Mouse (Mus musculus): Measurements from ENCODE around the gene Ciita. TPM values are rescaled to one million over a fixed set of nuclear protein-coding genes. Genes with fewer than 3 reads are reported as not detected.

Gene Ciita
- polyA plus RNA-seq, 1 experiment: 3.0 TPM

DNA sequence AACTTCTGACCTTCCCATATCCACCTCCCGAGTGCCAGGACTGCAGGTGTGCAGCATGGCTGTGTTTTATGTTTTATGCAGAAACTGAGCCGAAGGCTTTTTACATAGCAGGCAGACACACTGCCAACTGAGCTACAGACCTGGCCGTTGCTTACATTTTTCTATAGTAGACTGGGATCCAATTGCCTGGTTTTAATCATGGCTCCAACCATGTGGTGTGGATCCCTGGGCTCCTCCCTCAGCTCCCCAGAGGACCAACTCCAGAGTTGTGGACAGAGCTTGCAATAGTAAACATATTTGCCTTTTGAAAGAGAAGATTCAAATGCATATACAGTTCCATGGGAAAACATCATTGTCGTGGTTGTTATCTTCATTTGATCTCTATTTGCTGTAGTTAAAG is 71.7 kb downstream of the Ciita start:
- DNase-seq (ENCODE audit: low spot score): no peak

DNA sequence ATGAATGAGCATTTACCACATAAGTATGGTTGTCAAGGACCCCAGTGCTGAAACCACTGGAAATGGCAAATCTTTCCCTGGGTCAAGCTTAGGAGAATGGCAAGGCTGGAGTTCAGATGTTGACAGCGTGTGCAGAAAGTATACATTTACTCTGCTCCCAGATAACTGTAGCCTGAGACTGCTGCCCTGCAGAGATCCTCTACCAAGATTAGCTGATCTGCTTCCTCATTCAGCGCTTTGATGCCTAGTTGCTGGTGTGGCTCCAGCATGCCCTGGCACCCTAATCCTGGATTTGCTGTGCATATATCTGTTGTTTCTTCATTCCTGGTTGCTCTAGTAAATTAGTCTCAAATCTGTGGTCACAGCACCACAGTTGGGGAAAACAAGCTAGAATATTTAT is 74.0 kb downstream of the Ciita start:
- DNase-seq (ENCODE audit: low spot score): no peak

- no peak for DNase-seq (ENCODE audit: low spot score)
Measured at GRCm38 (mm10) chr16:10559991-10560390, 80.1 kb downstream of the Ciita start.

GRCm38 (mm10) chr16:10565278-10565885 is 85.5 kb downstream of the Ciita start:
- no peak for DNase-seq (ENCODE audit: low spot score)

DNA sequence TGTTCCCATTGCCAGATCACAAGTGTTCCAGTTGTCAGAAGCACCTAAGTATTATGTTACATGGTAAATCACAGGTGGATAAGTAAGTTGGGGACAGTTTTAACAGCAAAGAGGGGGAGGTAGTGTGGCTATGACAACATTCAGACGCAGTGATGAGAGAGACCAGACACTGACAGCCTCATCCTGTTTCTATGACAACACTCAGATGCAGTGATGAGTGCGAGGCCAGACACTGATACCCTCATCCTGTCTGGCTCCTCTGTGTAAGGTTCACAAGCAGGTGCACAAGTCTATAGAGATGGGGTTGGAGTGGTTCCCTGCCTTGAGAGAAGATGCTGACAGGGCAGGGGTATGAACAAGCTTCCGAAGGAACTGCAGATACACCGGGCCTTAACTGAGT is 87.3 kb downstream of the Ciita start:
- no peak for DNase-seq (ENCODE audit: low spot score)

DNA sequence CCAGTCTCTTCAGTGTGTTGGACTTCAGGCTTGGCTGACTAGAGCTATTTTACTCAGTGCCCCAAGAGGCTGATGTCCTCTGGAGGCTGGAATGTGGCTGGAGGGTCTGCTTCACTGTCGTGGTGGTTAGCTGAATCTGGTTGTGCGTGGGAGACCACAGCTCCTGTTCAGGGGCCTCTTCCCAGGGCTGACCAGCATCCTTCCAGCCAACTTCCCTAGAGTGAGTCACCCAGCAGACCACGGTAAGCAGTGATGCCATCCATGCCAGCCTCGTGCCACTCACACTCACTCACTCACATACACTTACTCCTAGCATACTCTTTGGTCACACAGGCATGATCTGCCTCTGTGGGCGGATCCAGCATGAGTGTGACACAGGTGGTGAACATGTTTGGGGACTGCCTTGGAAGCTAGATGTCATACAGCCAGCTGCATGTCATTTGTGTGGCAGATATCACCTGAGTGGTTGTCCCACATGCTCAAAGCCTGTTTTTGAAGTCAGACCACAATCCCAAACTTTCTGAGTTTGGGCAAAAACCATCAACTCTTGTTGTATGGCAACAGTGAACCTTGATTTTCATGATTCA is 90.0 kb downstream of the Ciita start:
- DNase-seq (ENCODE audit: low spot score): no peak

GRCm38 (mm10) chr16:10570708-10571107 is 90.8 kb downstream of the Ciita start:
- no peak for DNase-seq (ENCODE audit: low spot score)

DNA sequence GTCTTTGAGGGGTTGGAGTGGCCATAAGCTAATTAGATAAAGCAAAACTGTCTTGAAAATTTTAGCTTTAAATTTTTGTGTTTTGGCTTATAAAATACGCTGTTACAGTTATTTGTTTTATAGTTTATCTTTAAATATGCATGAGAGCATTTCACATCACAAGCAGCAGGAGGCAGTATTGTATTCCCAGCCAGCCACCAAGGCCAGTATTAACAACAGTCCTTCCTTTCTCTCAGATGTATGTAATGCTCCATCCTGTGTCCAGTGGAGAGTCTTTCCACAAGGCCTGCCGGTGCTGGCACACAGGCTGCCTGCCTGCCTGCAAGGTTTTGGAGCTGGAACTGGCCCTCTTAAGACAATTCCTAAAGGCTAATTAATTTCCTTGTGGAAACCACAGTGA is 92.0 kb downstream of the Ciita start:
- DNase-seq (ENCODE audit: low spot score): no peak

- no peak for DNase-seq (ENCODE audit: low spot score)
Measured at GRCm38 (mm10) chr16:10574936-10575335, 95.1 kb downstream of the Ciita start.

DNA sequence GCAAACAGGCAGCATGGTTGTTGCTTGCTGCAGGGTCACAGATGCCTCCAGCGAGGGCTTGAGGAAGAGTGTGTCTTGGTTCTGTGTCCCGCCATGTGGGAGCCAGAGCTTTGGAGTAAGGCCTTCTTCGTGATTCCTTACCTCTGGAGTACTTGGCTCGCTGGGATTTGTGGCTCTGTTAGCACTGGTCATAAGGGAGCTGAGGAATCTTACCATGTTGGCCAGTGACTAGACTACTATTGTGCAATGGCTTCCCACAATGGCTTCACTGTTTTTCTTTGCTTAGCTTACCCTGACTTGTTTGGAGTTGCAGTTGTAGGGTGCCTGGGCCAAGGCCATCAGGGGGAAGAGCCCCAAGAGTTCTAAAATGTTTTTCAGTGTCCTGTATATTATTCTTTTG is 96.1 kb downstream of the Ciita start:
- no peak for DNase-seq (ENCODE audit: low spot score)

DNA sequence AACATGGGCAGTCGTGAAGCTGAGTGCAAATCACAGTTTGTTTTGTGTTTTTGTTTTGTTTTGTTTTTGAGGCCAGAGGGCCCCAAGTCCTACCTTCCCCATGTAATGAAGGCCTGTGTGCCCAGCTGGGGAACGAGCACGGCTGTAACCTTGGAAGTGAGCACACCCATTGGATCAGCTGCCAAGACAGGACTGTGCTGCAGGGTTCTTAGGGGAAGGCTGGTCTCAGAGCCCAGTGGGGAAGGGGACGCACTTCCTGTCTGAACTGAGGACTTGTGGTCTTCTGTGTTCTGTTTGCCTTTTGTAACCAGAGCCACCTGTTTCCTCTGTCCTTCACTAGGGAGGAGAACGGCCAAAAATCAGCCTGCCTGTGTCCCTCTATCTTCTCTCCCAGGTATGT is 97.7 kb downstream of the Ciita start:
- no peak for DNase-seq (ENCODE audit: low spot score)

Other genes with a start within 250 kb of the Ciita start
- 87.9 and 90.7 TPM in 2 replicates for gene Emp2, start 166.1 kb upstream of the Ciita start, polyA plus RNA-seq (2012; rRNA removed)
- 1.3 and 1.4 TPM in 2 replicates for gene Tekt5, start 84.6 kb upstream of the Ciita start, polyA plus RNA-seq (2012; rRNA removed)
- 24.2 and 31.7 TPM in 2 replicates for gene Nubp1, start 68.1 kb upstream of the Ciita start, polyA plus RNA-seq (2012; rRNA removed)
- gene Tvp23a, start 32.7 kb upstream of the Ciita start, polyA plus RNA-seq (2012; rRNA removed): 4.9 and 6.1 TPM in 2 replicates
- gene Dexi, start 63.0 kb downstream of the Ciita start, polyA plus RNA-seq (2012; rRNA removed): 32.1 and 35.1 TPM in 2 replicates
- 10.0 and 12.8 TPM in 2 replicates for gene Clec16a, start 65.3 kb downstream of the Ciita start, polyA plus RNA-seq (2012; rRNA removed)